Mouse (Mus musculus) thymus, postnatal 36 days (tissue): Measurements from ENCODE around the gene Paox.
"Not testable (repeated sequence)": the region's sequence is repeated elsewhere in the genome, so short reads cannot be mapped to it uniquely, and the experiment has no call there.

ENCODE experiments used
- DNase-seq, 2 experiments: peaks; one replicate each; pipeline ENCODE4 v3.0.0; 2022; ENCODE audit warnings: mixed read lengths in 2 of 2

The Paox gene

GRCm38 (mm10) chr7:140121338-140121910, 5.8 kb downstream of the Paox start:
- DNase-seq, result no peak

- DNase-seq, result no peak
These were observed 7.2 kb downstream of the Paox start for GRCm38 (mm10) chr7:140122765-140123164.

DNA sequence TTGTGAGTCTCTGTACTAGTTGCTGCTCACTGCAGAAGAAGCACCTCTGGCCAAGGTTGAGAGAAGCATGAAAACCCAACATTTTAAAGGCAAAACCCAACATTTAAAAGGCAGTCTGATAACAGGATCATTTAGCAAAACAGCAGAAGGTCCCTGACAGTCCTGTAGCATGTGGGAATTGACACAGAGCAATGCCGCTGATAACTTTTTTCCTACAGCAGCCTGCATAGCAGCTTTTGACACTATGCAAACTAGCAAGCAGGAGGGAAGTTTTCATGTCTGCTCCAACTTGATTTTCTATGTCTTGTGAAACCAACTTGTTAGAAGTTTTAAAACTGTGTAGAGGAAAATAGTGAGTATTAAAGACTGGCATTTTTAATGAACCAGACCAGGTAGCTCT, 8.8 kb downstream of the Paox start:
- no peak for DNase-seq

DNA sequence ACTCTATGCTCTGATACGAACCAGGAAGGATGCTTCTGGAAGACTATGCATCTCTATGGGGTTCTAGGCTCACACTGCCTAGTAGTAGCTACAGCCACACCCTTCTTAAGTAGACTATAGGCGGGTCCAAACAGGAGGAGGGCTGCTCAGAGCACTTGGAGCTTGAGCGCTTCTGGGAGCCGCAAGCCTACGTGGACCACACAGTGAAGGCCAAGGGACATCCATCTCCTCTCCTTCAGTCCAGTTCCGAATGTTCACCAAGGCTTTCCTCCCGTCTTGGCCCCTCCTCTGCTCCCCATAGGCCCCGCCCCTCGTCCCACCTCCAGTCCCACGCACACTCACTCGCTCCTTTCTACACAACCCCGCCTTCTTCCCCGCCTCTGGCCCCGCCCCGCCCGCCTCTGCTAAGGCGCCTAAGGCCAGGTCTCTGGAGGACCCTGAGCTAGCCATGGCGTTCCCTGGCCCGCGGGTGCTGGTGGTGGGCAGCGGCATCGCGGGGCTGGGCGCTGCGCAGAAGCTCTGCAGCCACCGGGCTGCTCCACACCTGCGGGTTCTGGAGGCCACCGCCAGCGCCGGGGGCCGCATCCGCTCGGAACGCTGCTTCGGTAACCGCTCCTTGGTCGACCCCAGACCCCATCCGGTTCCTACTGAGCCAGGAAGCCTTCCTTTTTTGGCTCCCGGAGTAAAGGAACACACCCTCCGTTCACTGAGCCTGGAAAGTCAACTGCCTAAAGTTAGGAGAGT, 9.9 kb downstream of the Paox start:
- peak; percentile 92 to 93 for DNase-seq

DNA sequence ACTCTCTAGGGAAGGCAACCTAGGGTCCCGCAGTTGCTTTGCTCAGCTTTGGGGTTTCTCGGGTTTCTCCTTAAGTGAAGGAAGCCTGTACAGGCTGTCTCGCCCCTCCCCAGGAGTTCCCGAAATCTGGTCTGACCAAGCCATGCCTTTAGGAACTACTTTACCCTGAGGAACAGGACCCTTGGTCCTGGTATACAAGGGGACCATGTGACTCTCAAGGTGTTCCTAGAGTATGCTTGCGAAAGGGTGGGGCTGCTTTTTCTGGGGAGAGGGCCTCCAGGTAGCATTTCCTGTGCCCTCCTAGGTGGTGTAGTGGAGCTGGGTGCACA, 10.4 kb downstream of the Paox start:
- no peak for DNase-seq

DNA sequence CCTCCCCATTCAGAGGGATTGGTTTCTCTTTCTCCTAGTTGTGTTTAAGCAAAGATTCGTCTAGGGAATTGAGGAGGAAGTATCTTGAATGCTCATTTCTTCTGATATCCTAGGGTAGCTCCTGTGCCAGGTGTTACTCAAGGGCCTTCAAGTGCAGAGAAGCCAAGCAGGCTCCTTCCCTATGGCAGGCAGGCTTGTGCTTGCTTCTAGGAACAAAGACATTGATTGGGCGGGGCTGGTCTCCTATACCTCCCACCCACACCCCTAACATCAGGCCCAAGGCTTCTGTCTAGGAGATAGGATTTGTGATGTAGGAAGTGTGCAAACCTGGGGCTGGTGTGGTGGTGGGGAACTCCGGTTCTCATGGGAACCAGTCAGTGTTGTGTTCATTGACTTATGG, 11.3 kb downstream of the Paox start:
- DNase-seq, result no peak

- DNase-seq, result no peak
These were observed 12.3 kb downstream of the Paox start for GRCm38 (mm10) chr7:140127911-140128310.

DNA sequence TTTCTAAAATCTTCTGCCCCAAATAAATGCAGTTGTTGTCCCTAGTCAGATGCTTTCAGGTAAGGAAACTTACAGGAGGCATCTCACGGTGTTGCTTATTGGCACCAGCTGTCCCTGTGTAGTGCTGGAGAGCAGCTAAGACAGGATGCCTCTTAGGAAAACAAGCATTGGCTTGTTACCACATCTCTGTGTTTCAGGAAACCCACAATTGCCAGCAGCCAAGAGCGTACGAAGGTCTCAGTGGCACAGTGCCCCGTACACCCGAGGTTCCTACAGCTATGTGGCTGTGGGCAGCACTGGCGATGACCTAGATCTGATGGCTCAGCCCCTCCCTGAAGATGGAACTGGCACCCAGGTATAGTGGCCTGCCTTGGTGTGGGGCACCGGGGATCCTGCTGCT, 16.6 kb downstream of the Paox start:
- not testable (repeated sequence) for DNase-seq

GRCm38 (mm10) chr7:140134033-140134432, 18.4 kb downstream of the Paox start:
- not testable (repeated sequence) for DNase-seq

DNA sequence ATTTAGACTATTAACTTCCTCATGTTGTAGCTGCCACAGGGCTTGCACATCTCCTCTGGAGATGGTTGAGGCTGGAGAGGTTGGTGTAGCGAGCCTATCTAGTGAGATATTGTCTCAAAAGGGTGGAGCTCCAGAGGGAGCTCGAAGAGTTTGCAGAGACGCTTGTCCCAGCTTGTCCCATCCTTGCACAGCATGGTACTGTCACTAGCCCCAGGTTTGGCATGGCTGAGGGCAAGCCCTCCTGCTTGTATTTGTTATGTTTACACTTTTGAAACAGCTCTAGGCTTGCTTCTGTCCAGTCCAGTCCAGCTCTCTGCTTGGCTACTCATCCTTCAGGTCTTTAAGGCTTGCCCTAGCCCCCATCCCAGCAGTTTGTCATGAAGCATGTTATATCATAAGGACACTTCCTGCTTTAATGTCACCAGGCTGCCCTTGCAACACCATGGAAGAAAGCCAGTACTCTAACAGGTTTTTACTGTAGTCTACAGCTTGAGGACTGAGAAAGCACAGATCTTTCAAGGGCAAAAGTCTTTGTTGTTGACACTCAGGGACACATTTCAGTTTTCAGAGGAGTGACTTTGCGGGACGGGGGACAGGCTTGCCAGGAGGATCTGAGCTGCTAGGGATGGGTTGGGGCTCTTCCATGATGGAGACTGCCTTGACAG, 19.6 kb downstream of the Paox start:
- no peak for DNase-seq

- DNase-seq, result peak; percentile 94 to 97
These were observed 21.8 kb downstream of the Paox start, which contains the start of gene Mtg1 for GRCm38 (mm10) chr7:140137135-140138020. Gene Mtg1 (plus strand): TSS chr7:140137564.

GRCm38 (mm10) chr7:140138021-140138310, 22.4 kb downstream of the Paox start:
- DNase-seq, result no peak

GRCm38 (mm10) chr7:140141350-140141749, 25.8 kb downstream of the Paox start:
- DNase-seq, result peak; percentile 60 to 64

GRCm38 (mm10) chr7:140144550-140144949, 29.0 kb downstream of the Paox start:
- no peak for DNase-seq

- DNase-seq, result no peak
These were observed 37.8 kb downstream of the Paox start for GRCm38 (mm10) chr7:140153383-140153782.

DNA sequence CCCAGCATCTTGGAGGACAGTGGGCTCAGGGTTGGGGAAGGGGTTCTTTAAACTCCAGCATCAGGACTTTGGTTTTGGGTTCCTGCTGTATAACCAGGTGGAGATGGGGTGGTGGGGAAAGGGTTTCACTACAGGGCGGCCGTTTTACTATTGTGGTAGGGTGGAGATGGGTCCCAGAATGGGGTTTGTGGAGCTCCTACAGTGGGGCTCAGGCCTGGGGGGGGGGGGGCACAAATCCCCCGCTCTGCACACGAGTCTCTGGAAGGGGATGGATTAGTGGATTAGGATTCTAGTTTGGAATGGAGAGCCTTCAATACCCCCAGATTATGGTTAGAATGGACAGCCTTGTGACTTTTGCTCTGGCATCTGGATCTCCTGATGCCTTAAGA, 38.2 kb downstream of the Paox start:
- DNase-seq, result no peak

- no peak for DNase-seq
These were observed 38.8 kb downstream of the Paox start, which contains the start of gene Sprn for GRCm38 (mm10) chr7:140154218-140154927. Gene Sprn (minus strand): TSS chr7:140154877.

DNA sequence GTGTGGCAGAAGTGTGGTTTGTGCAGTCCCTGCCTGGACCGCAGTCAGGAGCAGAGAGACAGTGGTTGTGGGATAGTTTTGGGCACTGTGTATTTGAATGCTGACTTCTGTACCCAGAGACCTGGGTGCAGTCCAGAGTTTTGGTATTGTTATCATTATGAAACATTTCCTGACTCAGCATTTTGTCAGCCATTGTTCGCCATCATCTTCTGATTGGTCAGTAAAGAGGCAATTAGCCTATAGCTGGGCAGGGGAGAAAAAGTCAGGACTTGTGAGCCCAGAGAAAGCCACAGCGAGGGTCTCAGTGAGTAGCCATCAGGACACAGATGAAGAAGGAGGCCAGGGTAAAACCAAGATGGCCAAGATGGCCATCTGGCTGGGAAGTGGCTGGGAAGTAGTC, 44.8 kb downstream of the Paox start:
- DNase-seq, result no peak

DNA sequence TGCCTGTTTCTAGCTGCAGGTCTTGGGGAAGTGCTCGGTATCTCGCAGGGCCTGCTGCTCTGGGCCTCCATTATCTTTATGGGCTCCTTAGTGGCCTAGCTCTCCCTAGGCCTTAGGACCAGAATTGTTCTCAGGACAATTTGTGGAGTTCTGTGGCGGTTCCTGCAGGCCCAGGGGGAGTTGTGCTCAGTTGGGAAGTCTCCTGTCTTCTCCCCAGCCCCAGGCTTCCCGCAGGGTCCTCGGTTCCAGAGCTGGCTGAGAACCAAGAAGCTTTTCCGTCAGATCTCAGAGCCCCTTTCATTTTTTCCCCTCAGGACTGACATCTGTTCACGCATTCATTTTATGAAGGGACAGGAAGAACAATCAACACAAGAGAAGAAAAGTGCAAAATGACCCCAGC, 49.1 kb downstream of the Paox start, which contains the start of gene Olfr522:
Gene Olfr522, minus strand, starts transcription at position 101 of the 400 bp plus-strand sequence.
- DNase-seq, result no peak

- DNase-seq, result no peak
These were observed 52.4 kb downstream of the Paox start for GRCm38 (mm10) chr7:140167950-140168349.

- no peak for DNase-seq
These were observed 53.8 kb downstream of the Paox start for GRCm38 (mm10) chr7:140169386-140169785.

DNA sequence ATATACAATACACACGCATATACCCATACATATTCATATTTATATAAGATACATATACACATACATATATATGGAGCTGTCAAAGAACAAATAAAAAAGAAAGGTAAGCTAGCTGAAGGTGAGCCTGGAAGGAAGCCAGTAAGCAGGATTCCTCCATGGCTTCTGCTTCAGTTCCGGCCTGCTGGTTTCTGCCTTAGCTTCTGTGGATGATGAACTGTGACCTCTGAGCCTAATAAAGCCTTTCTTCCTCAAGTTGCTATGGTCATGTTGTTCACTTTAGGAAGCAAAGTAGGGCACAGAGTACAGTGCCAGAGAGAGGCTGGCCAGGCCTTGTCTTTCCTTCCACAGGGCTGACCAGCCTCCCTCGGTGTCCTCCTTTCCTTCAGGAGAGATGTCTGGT, 55.3 kb downstream of the Paox start:
- no peak for DNase-seq

DNA sequence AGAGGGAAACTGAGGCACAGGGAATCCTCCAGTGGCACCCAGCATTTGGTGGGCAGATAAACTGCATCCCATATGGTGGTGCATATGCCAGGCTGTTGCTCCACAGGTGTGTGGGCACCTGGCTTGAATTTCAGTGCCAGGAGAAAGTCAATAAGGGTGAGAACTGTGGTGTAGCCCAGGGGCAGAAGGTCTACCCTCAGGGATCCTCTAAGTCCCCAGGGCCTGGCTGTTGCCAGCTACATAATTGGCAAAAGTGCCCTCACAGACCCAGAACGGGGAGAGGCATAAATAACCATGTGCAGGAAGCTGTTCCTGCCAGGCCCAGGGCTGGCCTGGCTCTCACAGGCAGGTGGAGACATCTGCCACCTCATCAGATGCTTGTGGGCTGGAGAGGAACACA, 57.3 kb downstream of the Paox start, which contains the start of gene Olfr523:
Gene Olfr523, plus strand, starts transcription at position 282 of the 400 bp plus-strand sequence.
- DNase-seq, result no peak
